Mouse (Mus musculus): ENCODE data around the gene Slc7a4.

Slc7a4 gene

GRCm38 (mm10) chr16:17561128-17561750, 21.8 kb downstream of the Slc7a4 start, which contains the start of gene Lrrc74b:
Gene Lrrc74b (minus strand): TSS chr16:17561247.
- DNase-seq, result peak; percentile 86 to 91

DNA sequence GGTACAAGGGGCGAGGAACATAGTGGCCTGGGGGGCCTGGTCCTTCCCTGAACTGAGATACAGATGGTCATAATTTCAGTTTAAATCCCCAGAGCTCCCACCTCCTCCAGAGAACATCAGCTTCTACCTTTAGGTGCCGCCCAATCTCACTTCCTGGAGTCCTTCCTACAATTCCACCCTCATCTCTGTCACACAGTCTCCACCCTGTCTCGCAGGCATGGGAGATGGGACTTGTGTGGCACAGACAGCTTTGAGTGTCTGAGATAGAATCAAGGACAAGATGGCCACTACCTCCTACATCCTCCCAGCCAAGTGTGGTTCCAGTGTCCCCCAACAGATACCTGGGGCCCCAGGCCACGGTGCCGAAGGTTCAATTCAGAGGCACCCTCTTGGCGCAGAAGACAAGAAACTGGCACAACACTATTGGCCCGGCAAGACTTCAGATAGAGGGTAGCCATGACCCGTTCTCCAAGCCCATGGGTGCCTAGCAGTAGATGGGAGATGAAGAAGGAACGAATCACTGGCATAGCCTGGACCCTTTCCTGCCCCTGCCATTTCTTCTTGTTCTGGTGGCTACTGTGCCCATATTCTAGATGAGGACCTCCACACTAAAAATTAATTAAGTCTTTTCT, 23.5 kb downstream of the Slc7a4 start:
- no peak for DNase-seq

DNA sequence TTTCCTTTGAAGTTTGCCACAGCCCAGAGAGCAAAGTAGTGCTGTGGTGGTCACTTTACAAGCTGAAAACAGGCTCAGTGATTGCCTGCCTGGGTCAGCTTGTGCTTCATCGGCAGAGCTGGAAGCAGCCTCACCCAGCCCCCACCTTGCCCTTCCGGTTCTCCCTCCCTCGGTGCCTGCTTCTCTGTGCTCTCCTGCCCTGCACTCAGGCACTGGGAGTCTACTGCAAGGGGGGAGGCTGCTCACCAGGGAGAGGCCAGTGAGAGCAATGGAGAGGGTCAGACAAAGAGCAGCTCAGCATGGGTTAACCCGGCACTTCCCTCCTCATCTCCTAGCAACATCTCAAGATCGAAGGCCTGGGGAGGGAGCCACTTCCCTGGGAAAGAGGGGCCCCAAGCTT, 24.2 kb downstream of the Slc7a4 start:
- peak in 1 of 2 experiments; percentile 50 for DNase-seq

- peak; percentile 65 to 72 for DNase-seq
Observed at GRCm38 (mm10) chr16:17557947-17558480, 25.0 kb downstream of the Slc7a4 start.

DNA sequence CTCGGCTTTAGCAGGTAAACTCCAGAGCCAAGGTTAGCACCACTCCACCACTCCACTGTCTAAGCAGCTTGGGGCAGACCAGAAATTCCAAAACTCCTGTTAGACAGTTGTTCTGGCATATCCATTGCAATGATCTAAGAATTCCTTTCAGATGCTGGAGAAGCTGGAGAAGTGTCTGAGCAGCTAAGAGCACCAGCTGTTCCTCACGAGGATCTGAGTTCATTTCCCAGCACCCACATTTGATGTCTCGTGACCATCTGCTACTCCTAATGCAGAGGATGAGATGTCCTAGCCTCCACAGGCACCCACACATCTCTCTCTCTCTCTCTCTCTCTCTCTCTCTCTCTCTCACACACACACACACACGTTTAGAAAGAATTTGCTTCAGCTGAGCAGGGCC, 26.1 kb downstream of the Slc7a4 start:
- no peak for DNase-seq

GRCm38 (mm10) chr16:17556180-17556579, 26.8 kb downstream of the Slc7a4 start:
- no peak for DNase-seq

DNA sequence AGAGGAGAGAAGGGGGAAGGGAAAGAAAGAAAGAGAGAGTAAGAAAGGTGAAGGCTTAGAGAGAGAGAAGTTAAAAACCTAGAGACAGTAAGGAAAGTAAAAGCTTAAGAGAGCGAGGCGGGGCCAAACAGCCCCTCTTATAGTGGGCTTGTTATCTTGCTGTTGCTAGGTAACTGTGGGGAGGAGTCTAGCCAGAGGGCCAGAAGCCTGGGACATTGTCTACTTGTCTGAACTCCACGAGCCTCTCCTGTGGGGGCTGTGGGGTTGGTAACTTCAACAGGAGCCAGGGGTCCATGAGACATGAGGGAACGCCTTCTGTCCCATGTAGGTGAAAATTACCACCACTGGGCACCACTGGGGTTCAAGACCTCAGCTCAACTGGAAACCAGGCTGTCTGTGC, 28.3 kb downstream of the Slc7a4 start:
- peak in 1 of 2 experiments; percentile 44 for DNase-seq

GRCm38 (mm10) chr16:17553910-17554685, 28.9 kb downstream of the Slc7a4 start:
- peak; percentile 89 to 92 for DNase-seq

GRCm38 (mm10) chr16:17552837-17553236, 30.2 kb downstream of the Slc7a4 start:
- no peak for DNase-seq

DNA sequence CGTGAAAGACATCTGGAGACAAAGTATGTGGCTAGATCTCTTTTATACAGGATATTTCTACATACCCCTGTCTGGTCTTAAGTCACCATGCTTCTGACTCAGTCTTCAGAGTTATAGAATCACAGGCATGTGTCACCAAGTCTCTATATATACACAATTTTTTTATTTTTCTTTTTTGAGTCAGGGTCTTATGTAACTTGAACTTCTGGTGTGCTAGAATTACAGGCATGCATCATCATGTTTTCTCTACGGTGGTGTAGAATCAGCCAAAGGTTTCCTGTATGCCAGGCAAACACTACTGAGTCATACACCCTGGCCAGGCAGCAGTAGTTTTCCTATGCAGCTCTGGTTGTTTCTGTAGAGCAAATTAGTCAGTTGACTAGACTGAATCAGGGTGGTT, 40.4 kb downstream of the Slc7a4 start:
- no peak for DNase-seq

GRCm38 (mm10) chr16:17536584-17536983, 46.4 kb downstream of the Slc7a4 start:
- no peak for DNase-seq

DNA sequence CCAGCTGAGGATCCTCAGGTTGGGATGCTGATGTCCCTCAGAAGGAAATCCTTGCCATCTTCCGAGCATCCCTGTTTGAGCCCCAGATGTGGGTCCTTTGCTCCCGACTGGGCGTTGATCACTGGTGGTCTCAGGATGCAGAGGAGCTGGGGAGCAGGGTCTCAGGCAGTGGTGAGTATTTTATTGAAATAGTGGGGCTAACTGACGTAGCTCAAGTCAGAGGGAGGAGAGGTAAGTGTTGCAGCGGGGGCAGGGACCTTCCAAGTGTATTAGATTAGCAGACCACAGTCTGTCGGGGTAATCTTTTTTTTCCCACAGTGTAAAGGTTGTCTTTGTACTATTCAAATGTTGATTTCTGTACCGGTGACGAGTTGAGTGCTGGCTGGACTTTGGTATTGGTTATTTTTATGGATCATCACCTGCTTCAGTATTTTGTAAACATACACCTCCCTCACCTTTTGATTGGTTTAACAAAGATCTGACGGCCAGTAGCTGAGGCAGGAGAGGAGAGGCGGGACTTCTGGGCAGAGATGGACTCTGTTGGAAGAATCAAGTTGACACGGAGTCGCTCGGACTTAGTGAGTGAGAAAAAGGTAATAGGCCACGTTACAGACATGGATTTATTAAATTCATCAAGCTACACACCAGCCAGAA, 50.2 kb downstream of the Slc7a4 start:
- DNase-seq, result no peak

DNA sequence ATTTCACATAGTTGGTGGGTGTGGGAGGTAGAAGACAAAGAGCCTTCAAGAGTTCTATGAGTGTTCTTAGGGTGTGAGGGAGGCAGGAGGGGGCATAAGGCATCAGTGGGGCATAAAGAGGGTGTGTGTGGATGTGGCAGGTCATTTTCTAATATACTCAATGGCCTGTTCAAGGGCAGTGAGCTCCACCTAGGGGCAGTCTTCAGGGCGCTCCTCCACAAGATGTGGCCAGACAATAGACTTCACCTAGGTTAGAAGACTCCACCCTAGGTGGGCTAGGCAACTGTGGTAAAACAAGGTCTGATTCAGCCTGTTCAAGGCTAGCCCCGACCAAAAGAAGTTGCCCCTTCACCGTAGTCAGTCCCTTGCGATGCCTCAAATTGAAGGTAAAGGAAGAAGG, 50.7 kb downstream of the Slc7a4 start:
- DNase-seq, result no peak

- DNase-seq, result peak; percentile 96 to 97
Observed at GRCm38 (mm10) chr16:17530640-17531288, 52.2 kb downstream of the Slc7a4 start, which contains the start of gene Thap7. Gene Thap7 (minus strand): TSS chr16:17531136.

DNA sequence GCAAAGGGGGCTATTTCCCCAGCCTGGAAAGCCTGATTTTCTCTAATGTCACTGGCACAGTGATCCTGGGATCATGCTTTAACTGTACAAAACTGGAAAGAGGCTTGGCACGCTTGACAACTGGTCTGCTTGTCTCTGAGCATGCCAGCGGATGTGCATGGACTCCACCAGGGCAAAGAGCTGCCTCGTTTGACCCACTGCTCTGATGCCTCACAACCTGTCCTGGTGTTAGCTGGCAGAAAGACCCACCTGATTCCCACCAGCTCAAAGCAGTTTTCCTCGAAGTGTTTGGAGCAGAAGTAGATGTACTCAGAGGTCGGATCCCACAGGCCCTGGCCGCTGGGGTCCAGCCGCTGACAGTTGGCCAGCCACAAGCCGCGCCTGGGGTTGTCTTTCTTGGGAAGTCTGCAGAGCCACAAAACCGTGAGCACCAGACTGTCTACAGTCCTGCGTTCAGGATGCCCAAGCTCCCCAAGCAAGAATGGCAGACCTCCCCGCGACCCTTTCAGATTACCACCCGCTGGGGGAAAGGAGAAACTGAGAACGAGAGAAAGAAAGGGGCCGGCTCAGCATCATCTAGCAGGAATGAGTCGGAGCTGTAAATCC, 52.9 kb downstream of the Slc7a4 start:
- no peak for DNase-seq

- no peak for DNase-seq
Observed at GRCm38 (mm10) chr16:17528276-17528675, 54.7 kb downstream of the Slc7a4 start.

DNA sequence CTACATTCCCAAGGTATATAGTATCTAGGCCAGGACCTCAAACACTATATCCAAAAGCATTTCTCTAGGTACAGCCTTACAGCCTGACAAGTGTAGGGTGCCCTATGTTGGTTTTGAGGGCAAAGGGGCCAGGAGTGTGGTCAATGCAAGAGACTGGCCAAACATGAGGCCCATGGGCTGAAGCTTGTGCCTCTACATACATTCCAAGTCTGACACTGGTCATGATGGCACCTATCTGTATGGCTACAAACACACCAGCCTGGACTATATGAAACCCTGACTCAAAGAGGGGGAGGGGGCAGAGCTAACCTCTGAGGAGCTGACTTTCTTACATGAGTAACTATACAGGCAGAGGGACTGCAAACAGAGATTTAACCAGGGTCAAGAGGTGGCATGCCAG, 55.4 kb downstream of the Slc7a4 start:
- DNase-seq, result no peak

- no peak for DNase-seq
Observed at GRCm38 (mm10) chr16:17526223-17526622, 56.8 kb downstream of the Slc7a4 start.

DNA sequence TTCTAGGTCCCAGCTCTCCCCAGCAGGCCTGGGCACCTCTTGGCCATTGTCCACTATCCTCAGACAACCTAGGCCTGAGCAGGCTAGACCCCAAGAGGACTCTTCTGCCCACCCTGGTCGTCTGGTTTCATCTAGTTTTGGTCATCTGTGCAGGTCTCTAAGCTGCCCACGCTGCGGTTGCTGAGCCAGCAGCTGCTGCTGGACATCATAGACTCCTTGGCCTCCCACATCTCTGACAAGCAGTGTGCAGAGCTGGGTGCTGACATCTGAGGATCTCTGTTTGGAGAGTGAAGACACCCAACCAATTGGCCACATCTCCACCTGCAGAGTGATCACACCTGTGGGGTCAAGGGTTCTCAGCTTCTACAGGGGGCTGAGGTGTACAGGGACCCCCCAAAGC, 57.5 kb downstream of the Slc7a4 start:
- no peak for DNase-seq

- no peak for DNase-seq
Observed at GRCm38 (mm10) chr16:17524156-17524555, 58.9 kb downstream of the Slc7a4 start.

Data from lung, adult 18-20 months (tissue).